Mouse (Mus musculus): ENCODE measurements around the gene Sft2d2. TPM values are rescaled to one million over a fixed set of nuclear protein-coding genes. Genes with fewer than 3 reads are reported as not detected.

The Sft2d2 gene
- polyA plus RNA-seq, 1 experiment: 6.9 TPM

- Histone ChIP-seq H3K79me3 (ENCODE audit: low read depth) (no peaks in the 10 kb centered on the region), H3K36me3 (ENCODE audit: control insufficient read depth, insufficient read depth) (no peaks in the 10 kb centered on the region), H3ac (ENCODE audit: control insufficient read depth, insufficient read length, low read depth) (no peak overlapping the region), H3K79me2 (ENCODE audit: control insufficient read depth, insufficient read depth) (no peaks in the 10 kb centered on the region), H3K27me3 (ENCODE audit: control insufficient read depth, insufficient read depth, insufficient read length) (no peaks in the 10 kb centered on the region), H3K4me3 (ENCODE audit: insufficient read depth, poor library complexity, severe bottlenecking) (no peak overlapping the region)
- TF ChIP-seq USF1 (IDR thresholded peaks at IDR 0.05; ENCODE audit: low read depth): no peak
- no peak for TF ChIP-seq FOSL1 (IDR thresholded peaks at IDR 0.05; ENCODE audit: insufficient read depth, low read length, poor library complexity, severe bottlenecking)
- no peak for TF ChIP-seq MAX (IDR thresholded peaks at IDR 0.05)
- no peak for TF ChIP-seq CEBPB (IDR thresholded peaks at IDR 0.05; ENCODE audit: low read depth)
- no peak for TF ChIP-seq MYOG (IDR thresholded peaks at IDR 0.05; ENCODE audit: control insufficient read depth, extremely low read depth, insufficient read length)
- no peak for TF ChIP-seq MYOD1 (IDR thresholded peaks at IDR 0.05; ENCODE audit: control insufficient read depth, insufficient read length, low read depth)
- TF ChIP-seq CTCF (IDR thresholded peaks at IDR 0.05; ENCODE audit: control insufficient read depth, insufficient read depth, insufficient read length): no peak
Observed at GRCm38 (mm10) chr1:165184178-165184577, 10.1 kb downstream of the Sft2d2 start.

GRCm38 (mm10) chr1:165183400-165183799 is 10.8 kb downstream of the Sft2d2 start:
- Histone ChIP-seq H3ac (ENCODE audit: control insufficient read depth, insufficient read length, low read depth) (no peak overlapping the region), H3K79me2 (ENCODE audit: control insufficient read depth, insufficient read depth) (no peaks in the 10 kb centered on the region), H3K27me3 (ENCODE audit: control insufficient read depth, insufficient read depth, insufficient read length) (no peaks in the 10 kb centered on the region), H3K79me3 (ENCODE audit: low read depth) (no peaks in the 10 kb centered on the region), H3K4me3 (ENCODE audit: insufficient read depth, poor library complexity, severe bottlenecking) (no peak overlapping the region), H3K36me3 (ENCODE audit: control insufficient read depth, insufficient read depth) (peaks cover 3% of the 10 kb centered on the region)
- TF ChIP-seq CTCF (IDR thresholded peaks at IDR 0.05; ENCODE audit: control insufficient read depth, insufficient read depth, insufficient read length): no peak
- TF ChIP-seq MYOD1 (IDR thresholded peaks at IDR 0.05; ENCODE audit: control insufficient read depth, insufficient read length, low read depth): peak; percentile 29

GRCm38 (mm10) chr1:165179321-165179720 is 14.9 kb downstream of the Sft2d2 start:
- Histone ChIP-seq H3K36me3 (ENCODE audit: control insufficient read depth, insufficient read depth) (peaks cover 11% of the 10 kb centered on the region), H3K79me3 (ENCODE audit: low read depth) (no peaks in the 10 kb centered on the region), H3K4me3 (ENCODE audit: insufficient read depth, poor library complexity, severe bottlenecking) (no peak overlapping the region), H3K27me3 (ENCODE audit: control insufficient read depth, insufficient read depth, insufficient read length) (no peaks in the 10 kb centered on the region), H3ac (ENCODE audit: control insufficient read depth, insufficient read length, low read depth) (no peak overlapping the region), H3K79me2 (ENCODE audit: control insufficient read depth, insufficient read depth) (no peaks in the 10 kb centered on the region)
- no peak for TF ChIP-seq MAX (IDR thresholded peaks at IDR 0.05)
- no peak for TF ChIP-seq CEBPB (IDR thresholded peaks at IDR 0.05; ENCODE audit: low read depth)
- TF ChIP-seq CTCF (IDR thresholded peaks at IDR 0.05; ENCODE audit: control insufficient read depth, insufficient read depth, insufficient read length): no peak
- no peak for TF ChIP-seq FOSL1 (IDR thresholded peaks at IDR 0.05; ENCODE audit: insufficient read depth, low read length, poor library complexity, severe bottlenecking)
- no peak for TF ChIP-seq MYOD1 (IDR thresholded peaks at IDR 0.05; ENCODE audit: control insufficient read depth, insufficient read length, low read depth)
- TF ChIP-seq USF1 (IDR thresholded peaks at IDR 0.05; ENCODE audit: low read depth): no peak
- TF ChIP-seq MYOG (IDR thresholded peaks at IDR 0.05; ENCODE audit: control insufficient read depth, extremely low read depth, insufficient read length): no peak

- H3K79me3 ChIP-seq (ENCODE audit: low read depth): no peaks in the 10 kb centered on the region
- TF ChIP-seq MYOG (IDR thresholded peaks at IDR 0.05; ENCODE audit: control insufficient read depth, extremely low read depth, insufficient read length) (no peak), MAX (IDR thresholded peaks at IDR 0.05) (no peak), MYOD1 (IDR thresholded peaks at IDR 0.05; ENCODE audit: control insufficient read depth, insufficient read length, low read depth) (no peak), CTCF (IDR thresholded peaks at IDR 0.05; ENCODE audit: control insufficient read depth, insufficient read depth, insufficient read length) (no peak), CEBPB (IDR thresholded peaks at IDR 0.05; ENCODE audit: low read depth) (no peak)
- H3K27me3 ChIP-seq (ENCODE audit: control insufficient read depth, insufficient read depth, insufficient read length): no peaks in the 10 kb centered on the region
- H3K36me3 ChIP-seq (ENCODE audit: control insufficient read depth, insufficient read depth): peaks cover 11% of the 10 kb centered on the region
- no peak overlapping the region for H3ac ChIP-seq (ENCODE audit: control insufficient read depth, insufficient read length, low read depth)
- no peak overlapping the region for H3K4me3 ChIP-seq (ENCODE audit: insufficient read depth, poor library complexity, severe bottlenecking)
- H3K79me2 ChIP-seq (ENCODE audit: control insufficient read depth, insufficient read depth): no peaks in the 10 kb centered on the region
Observed at GRCm38 (mm10) chr1:165178075-165178474, 16.2 kb downstream of the Sft2d2 start.

- Histone ChIP-seq H3ac (ENCODE audit: control insufficient read depth, insufficient read length, low read depth) (no peak overlapping the region), H3K4me3 (ENCODE audit: insufficient read depth, poor library complexity, severe bottlenecking) (no peak overlapping the region), H3K79me2 (ENCODE audit: control insufficient read depth, insufficient read depth) (no peaks in the 10 kb centered on the region)
Observed at GRCm38 (mm10) chr1:165174059-165174616, 20.1 kb downstream of the Sft2d2 start.

GRCm38 (mm10) chr1:165171277-165171676 is 23.0 kb downstream of the Sft2d2 start:
- no peak for TF ChIP-seq CEBPB (IDR thresholded peaks at IDR 0.05; ENCODE audit: low read depth)
- TF ChIP-seq MYOG (IDR thresholded peaks at IDR 0.05; ENCODE audit: control insufficient read depth, extremely low read depth, insufficient read length): no peak
- no peak for TF ChIP-seq MAX (IDR thresholded peaks at IDR 0.05)
- no peak for TF ChIP-seq USF1 (IDR thresholded peaks at IDR 0.05; ENCODE audit: low read depth)
- TF ChIP-seq FOSL1 (IDR thresholded peaks at IDR 0.05; ENCODE audit: insufficient read depth, low read length, poor library complexity, severe bottlenecking): no peak
- TF ChIP-seq CTCF (IDR thresholded peaks at IDR 0.05; ENCODE audit: control insufficient read depth, insufficient read depth, insufficient read length): no peak
- TF ChIP-seq MYOD1 (IDR thresholded peaks at IDR 0.05; ENCODE audit: control insufficient read depth, insufficient read length, low read depth): no peak
- H3K79me2 ChIP-seq (ENCODE audit: control insufficient read depth, insufficient read depth): no peaks in the 10 kb centered on the region
- no peak overlapping the region for H3ac ChIP-seq (ENCODE audit: control insufficient read depth, insufficient read length, low read depth)
- H3K36me3 ChIP-seq (ENCODE audit: control insufficient read depth, insufficient read depth): no peaks in the 10 kb centered on the region
- H3K79me3 ChIP-seq (ENCODE audit: low read depth): no peaks in the 10 kb centered on the region
- H3K27me3 ChIP-seq (ENCODE audit: control insufficient read depth, insufficient read depth, insufficient read length): no peaks in the 10 kb centered on the region
- no peak overlapping the region for H3K4me3 ChIP-seq (ENCODE audit: insufficient read depth, poor library complexity, severe bottlenecking)

More at GRCm38 (mm10) chr1:165174059-165174616, 20.1 kb downstream of the Sft2d2 start:
- H3K27me3 ChIP-seq (ENCODE audit: control insufficient read depth, insufficient read depth, insufficient read length): no peaks in the 10 kb centered on the region
- TF ChIP-seq MYOG (IDR thresholded peaks at IDR 0.05; ENCODE audit: control insufficient read depth, extremely low read depth, insufficient read length) (no peak), USF1 (IDR thresholded peaks at IDR 0.05; ENCODE audit: low read depth) (no peak), MAX (IDR thresholded peaks at IDR 0.05) (no peak), MYOD1 (IDR thresholded peaks at IDR 0.05; ENCODE audit: control insufficient read depth, insufficient read length, low read depth) (no peak), CEBPB (IDR thresholded peaks at IDR 0.05; ENCODE audit: low read depth) (no peak), CTCF (IDR thresholded peaks at IDR 0.05; ENCODE audit: control insufficient read depth, insufficient read depth, insufficient read length) (no peak), FOSL1 (IDR thresholded peaks at IDR 0.05; ENCODE audit: insufficient read depth, low read length, poor library complexity, severe bottlenecking) (no peak)
- peaks cover 11% of the 10 kb centered on the region for H3K36me3 ChIP-seq (ENCODE audit: control insufficient read depth, insufficient read depth)
- H3K79me3 ChIP-seq (ENCODE audit: low read depth): no peaks in the 10 kb centered on the region

All from C2C12 (cell line).